Mouse (Mus musculus) heart, adult 11 months (tissue): ENCODE measurements at regions not wholly inside any gene's neighbourhood (a gene's known extent, or its start where the extent isn't known, plus 50 kb on each side); places are given as distances from the start of the nearest gene placed in this dataset.

ENCODE experiments used
- DNase-seq: peaks from one replicate; pipeline ENCODE4 v3.0.0; 2022

- DNase-seq: peak; percentile 95
These were observed 194.7 kb upstream of the Map3k1 start for GRCm38 (mm10) chr13:112003445-112003844.

GRCm38 (mm10) chr13:112004126-112004525 is 195.3 kb upstream of the Map3k1 start:
- DNase-seq: peak; percentile 87

- DNase-seq: no peak
These were observed 196.6 kb upstream of the Map3k1 start for GRCm38 (mm10) chr13:112005421-112005820.

- DNase-seq: no peak
These were observed 200.0 kb upstream of the Map3k1 start for GRCm38 (mm10) chr13:112008806-112009205.

- DNase-seq: no peak
These were observed 200.5 kb upstream of the Map3k1 start for GRCm38 (mm10) chr13:112009288-112009687.

GRCm38 (mm10) chr13:112010464-112010863 is 201.7 kb upstream of the Map3k1 start:
- DNase-seq: no peak

GRCm38 (mm10) chr13:112012640-112013039 is 203.8 kb upstream of the Map3k1 start:
- no peak for DNase-seq

GRCm38 (mm10) chr13:112015083-112015482 is 206.3 kb upstream of the Map3k1 start:
- no peak for DNase-seq

GRCm38 (mm10) chr13:112016280-112016679 is 207.5 kb upstream of the Map3k1 start:
- DNase-seq: no peak

- DNase-seq: no peak
These were observed 209.9 kb upstream of the Map3k1 start for GRCm38 (mm10) chr13:112018497-112019281.

GRCm38 (mm10) chr13:112019575-112019974 is 210.8 kb upstream of the Map3k1 start:
- DNase-seq: no peak

- DNase-seq: no peak
These were observed 214.4 kb upstream of the Map3k1 start for GRCm38 (mm10) chr13:112023171-112023570.

GRCm38 (mm10) chr13:112024667-112025585 is 216.1 kb upstream of the Map3k1 start:
- peak; percentile 94 for DNase-seq

GRCm38 (mm10) chr13:112025586-112025950 is 216.8 kb upstream of the Map3k1 start:
- peak; percentile 94 for DNase-seq

GRCm38 (mm10) chr13:112027736-112028135 is 218.9 kb upstream of the Map3k1 start:
- DNase-seq: no peak

- DNase-seq: no peak
These were observed 222.3 kb upstream of the Map3k1 start for GRCm38 (mm10) chr13:112031061-112031460.

GRCm38 (mm10) chr13:112031631-112032320 is 223.0 kb upstream of the Map3k1 start:
- no peak for DNase-seq

GRCm38 (mm10) chr13:112037731-112038380 is 229.1 kb upstream of the Map3k1 start:
- DNase-seq: peak; percentile 71

GRCm38 (mm10) chr13:112038556-112039304 is 229.9 kb upstream of the Map3k1 start:
- peak; percentile 81 for DNase-seq

GRCm38 (mm10) chr13:112039422-112040145 is 230.8 kb upstream of the Map3k1 start:
- DNase-seq: peak; percentile 75
